Mouse (Mus musculus) MEL (cell line): ENCODE measurements around the gene Ascc3. TPM values are rescaled to one million over a fixed set of nuclear protein-coding genes. Genes with fewer than 3 reads are reported as not detected.
A peak's percentile ranks its signal among the peaks of the same experiment; 100 is the strongest.

Source experiments
- DNase-seq: peaks from one replicate; pipeline ENCODE4 v3.0.0; 2011; ENCODE audit warnings: low read depth, low spot score
- H3K27ac ChIP-seq: 2 replicates; pipeline ENCODE4 v1.5.1; 2012; ENCODE audit warnings: low read depth, mild to moderate bottlenecking, control low read depth, low read length, moderate library complexity; ENCODE audit not compliant: control insufficient read depth
- H3K27me3 ChIP-seq, 2 experiments: fragments of 150-350 bp in 1 of 2; sonication (generic) in 1 of 2; 2 replicates each; pipeline ENCODE4 v1.6.1; 2012; ENCODE audit warnings: low read length in 2 of 2, mild to moderate bottlenecking in 2 of 2, improper control_type of control experiment in 1 of 2, moderate library complexity in 1 of 2; ENCODE audit not compliant: insufficient read depth in 2 of 2, control insufficient read depth in 1 of 2
- H3K36me3 ChIP-seq, 2 experiments: 2 replicates each; pipeline ENCODE4 v1.6.1; 2012 to 2014; ENCODE audit warnings: low read length in 2 of 2, improper control_type of control experiment in 1 of 2, inconsistent platforms in 1 of 2, mild to moderate bottlenecking in 1 of 2; ENCODE audit not compliant: insufficient read depth in 2 of 2, control insufficient read depth in 1 of 2
- H3K4me1 ChIP-seq, 2 experiments: fragments of 150-350 bp in 1 of 2; sonication (generic) in 1 of 2; 2 replicates each; pipeline ENCODE4 v1.6.1; 2012; ENCODE audit warnings: low read length in 2 of 2, improper control_type of control experiment in 1 of 2, mild to moderate bottlenecking in 1 of 2; ENCODE audit not compliant: insufficient read depth in 2 of 2, control insufficient read depth in 1 of 2
- H3K4me3 ChIP-seq, 2 experiments: fragments of 150-350 bp in 1 of 2; sonication (generic) in 1 of 2; 2 replicates each; pipeline ENCODE4 v1.5.1; 2012; ENCODE audit warnings: low read depth in 2 of 2, low read length in 2 of 2, mild to moderate bottlenecking in 2 of 2, moderate library complexity in 2 of 2, control low read depth in 1 of 2, improper control_type of control experiment in 1 of 2; ENCODE audit not compliant: control insufficient read depth in 1 of 2, insufficient read depth in 1 of 2
- H3K79me2 ChIP-seq: 2 replicates; pipeline ENCODE4 v1.6.1; 2012; ENCODE audit warnings: mild to moderate bottlenecking, low read length, moderate library complexity; ENCODE audit not compliant: control insufficient read depth, poor library complexity, insufficient read depth
- H3K9ac ChIP-seq: 2 replicates; pipeline ENCODE4 v1.6.1; 2012; ENCODE audit warnings: low read depth, mild to moderate bottlenecking, control low read depth, low read length, moderate library complexity; ENCODE audit not compliant: control insufficient read depth, poor library complexity, severe bottlenecking
- H3K9me3 ChIP-seq: fragments of 150-350 bp; sonication (generic); replicated peaks from 2 replicates; pipeline ENCODE4 v1.6.1; 2012; ENCODE audit warnings: mild to moderate bottlenecking, low read length, improper control_type of control experiment, moderate library complexity; ENCODE audit not compliant: insufficient read depth
- BHLHE40 ChIP-seq: IDR thresholded peaks from 2 replicates; pipeline ENCODE4 v1.6.1; 2012; ENCODE audit warnings: low read depth, mild to moderate bottlenecking, inconsistent platforms, low read length, improper control_type of control experiment, borderline replicate concordance
- CTCF ChIP-seq, 3 experiments: IDR thresholded peaks in 2 of 3; conservative IDR thresholded peaks in 1 of 3; 2 replicates each; pipeline ENCODE4 v1.5.1; 2011 to 2012; ENCODE audit warnings: low read length in 3 of 3, low read depth in 2 of 3, mild to moderate bottlenecking in 2 of 3, improper control_type of control experiment in 1 of 3, inconsistent platforms in 1 of 3, mixed read lengths in 1 of 3, moderate library complexity in 1 of 3; ENCODE audit not compliant: control insufficient read depth in 1 of 3, insufficient read depth in 1 of 3, poor library complexity in 1 of 3, severe bottlenecking in 1 of 3
- GABPA ChIP-seq: IDR thresholded peaks from 2 replicates; pipeline ENCODE4 v1.6.1; 2012; ENCODE audit warnings: low read depth, mild to moderate bottlenecking, inconsistent platforms, low read length, improper control_type of control experiment, moderate library complexity
- GATA1 ChIP-seq: IDR thresholded peaks from 2 replicates; pipeline ENCODE4 v1.6.1; 2011; ENCODE audit warnings: low read depth, low read length, improper control_type of control experiment
- JUND ChIP-seq: IDR thresholded peaks from 2 replicates; pipeline ENCODE4 v1.6.1; 2011; ENCODE audit warnings: low read depth, mild to moderate bottlenecking, improper control_type of control experiment, low read length
- MAFK ChIP-seq: IDR thresholded peaks from 2 replicates; pipeline ENCODE4 v1.6.1; 2011; ENCODE audit warnings: low read depth, mild to moderate bottlenecking, low read length, improper control_type of control experiment, borderline replicate concordance
- MYC ChIP-seq: IDR thresholded peaks from 2 replicates; pipeline ENCODE4 v1.6.1; 2011; ENCODE audit warnings: low read depth, mild to moderate bottlenecking, low read length, improper control_type of control experiment, moderate library complexity
- NELFE ChIP-seq: IDR thresholded peaks from 2 replicates; pipeline ENCODE4 v1.6.1; 2011; ENCODE audit warnings: low read depth, low read length, improper control_type of control experiment
- NRF1 ChIP-seq: IDR thresholded peaks from 2 replicates; pipeline ENCODE4 v1.6.1; 2014; ENCODE audit warnings: low read depth, mild to moderate bottlenecking, inconsistent platforms, low read length, improper control_type of control experiment, moderate library complexity; ENCODE audit not compliant: poor library complexity, insufficient read depth, severe bottlenecking
- POLR2AphosphoS2 ChIP-seq: IDR thresholded peaks from 2 replicates; pipeline ENCODE4 v1.6.1; 2011; ENCODE audit warnings: low read length, improper control_type of control experiment
- RAD21 ChIP-seq: IDR thresholded peaks from 2 replicates; pipeline ENCODE4 v1.6.1; 2011; ENCODE audit warnings: mild to moderate bottlenecking, low read depth, low read length, improper control_type of control experiment
- SMC3 ChIP-seq: IDR thresholded peaks from 2 replicates; pipeline ENCODE4 v1.6.1; 2011; ENCODE audit warnings: low read depth, low read length, improper control_type of control experiment
- UBTF ChIP-seq: IDR thresholded peaks from 2 replicates; pipeline ENCODE4 v1.6.1; 2012; ENCODE audit warnings: low read depth, mild to moderate bottlenecking, inconsistent platforms, low read length, improper control_type of control experiment, moderate library complexity, borderline replicate concordance; ENCODE audit not compliant: insufficient read depth
- USF2 ChIP-seq, 2 experiments: IDR thresholded peaks; 2 replicates each; pipeline ENCODE4 v1.6.1; 2011 to 2012; ENCODE audit warnings: improper control_type of control experiment in 2 of 2, low read length in 2 of 2, borderline replicate concordance in 1 of 2, inconsistent platforms in 1 of 2, low read depth in 1 of 2, mild to moderate bottlenecking in 1 of 2; ENCODE audit not compliant: insufficient read depth in 1 of 2
- ZMIZ1 ChIP-seq: IDR thresholded peaks from 2 replicates; pipeline ENCODE4 v1.6.1; 2012; ENCODE audit warnings: low read depth, mild to moderate bottlenecking, inconsistent platforms, low read length, improper control_type of control experiment, moderate library complexity
- polyA plus RNA-seq, 2 experiments: library from polyadenylated mRNA; stranded (reverse) in 1 of 2; unstranded in 1 of 2; fragments of >175 nt in 1 of 2; fragments of >200 nt in 1 of 2; gene quantifications; 2 replicates each; pipeline versions ENCODE4 v1.2.1 to v1.2.4; 2012; ENCODE audit warnings: low replicate concordance in 2 of 2, low read depth in 1 of 2; ENCODE audit not compliant: insufficient read length in 2 of 2, insufficient read depth in 1 of 2, missing spikeins in 1 of 2
- total RNA-seq: library from RNA; depleted of rRNA; stranded (reverse); fragments of 300-350 nt; gene quantifications from 2 replicates; pipeline ENCODE4 v1.2.3, GENCODE M21; 2012

Ascc3 gene
- total and polyA plus RNA-seq, 3 experiments = 22.6 to 131 (median 24.3) TPM

GRCm38 (mm10) chr10:50881476-50882069 is 289.1 kb downstream of the Ascc3 start:
- no peaks in the 10 kb centered on the region for H3K9me3 ChIP-seq
- H3K79me2 ChIP-seq = no peaks in the 10 kb centered on the region
- H3K36me3 ChIP-seq = no peaks in the 10 kb centered on the region
- no peak overlapping the region for H3K9ac ChIP-seq
- no peak overlapping the region for H3K27ac ChIP-seq
- peak; percentile 28 for DNase-seq
- H3K4me1 ChIP-seq = no peaks in the 10 kb centered on the region
- no peak overlapping the region for H3K4me3 ChIP-seq
- peaks cover 0 to 2% of the 10 kb centered on the region in 2 experiments; a peak in 3 of 4 replicates for H3K27me3 ChIP-seq
- no peak for TF ChIP-seq NRF1
- TF ChIP-seq CTCF (IDR thresholded peaks at IDR 0.05 in 2 of 3, conservative IDR thresholded peaks at IDR 0.05 in 1 of 3; ENCODE audit: control insufficient read depth in 1 of 3, insufficient read depth in 1 of 3, low read depth in 2 of 3, low read length in 3 of 3, poor library complexity in 1 of 3, severe bottlenecking in 1 of 3) = peak; percentile 38 to 55 (median 52)
- TF ChIP-seq SMC3 = peak; percentile 35
- TF ChIP-seq RAD21 = peak; percentile 55
- TF ChIP-seq MYC = no peak

GRCm38 (mm10) chr10:50882366-50882765 is 289.9 kb downstream of the Ascc3 start:
- DNase-seq = no peak
- peaks cover 0 to 2% of the 10 kb centered on the region in 2 experiments; a peak in 3 of 4 replicates for H3K27me3 ChIP-seq
- no peak overlapping the region for H3K9ac ChIP-seq
- no peaks in the 10 kb centered on the region for H3K4me1 ChIP-seq
- no peak overlapping the region for H3K4me3 ChIP-seq
- no peaks in the 10 kb centered on the region for H3K9me3 ChIP-seq
- TF ChIP-seq USF2 (IDR thresholded peaks at IDR 0.05; ENCODE audit: borderline replicate concordance in 1 of 2, insufficient read depth in 1 of 2, low read depth in 1 of 2, low read length in 2 of 2) (no peak), MAFK (no peak), UBTF (no peak), GATA1 (no peak), ZMIZ1 (no peak), BHLHE40 (no peak), JUND (no peak), POLR2AphosphoS2 (no peak), NELFE (no peak), NRF1 (no peak), GABPA (no peak)
- TF ChIP-seq, all 39 proteins: peak for 0
- Histone ChIP-seq H3K36me3 (no peaks in the 10 kb centered on the region), H3K79me2 (no peaks in the 10 kb centered on the region), H3K27ac (no peak overlapping the region)
